Mouse (Mus musculus) small intestine, adult 2 months (tissue): ENCODE data around the gene Tpst2.

ENCODE experiments used
- CTCF ChIP-seq: fragments of 200-500 bp; IDR thresholded peaks from 2 replicates; pipeline ENCODE4 v1.5.1; 2012; ENCODE audit warnings: low read depth, mild to moderate bottlenecking, control low read depth, inconsistent platforms, low read length, moderate library complexity, mixed read lengths; ENCODE audit not compliant: insufficient replicate concordance, insufficient read length; ENCODE audit errors: extremely low read depth
- POLR2A ChIP-seq: fragments of 200-500 bp; IDR thresholded peaks from 2 replicates; pipeline ENCODE4 v1.6.1; 2012; ENCODE audit warnings: low read depth, mild to moderate bottlenecking, control low read depth, inconsistent platforms, low read length, moderate library complexity

DNA sequence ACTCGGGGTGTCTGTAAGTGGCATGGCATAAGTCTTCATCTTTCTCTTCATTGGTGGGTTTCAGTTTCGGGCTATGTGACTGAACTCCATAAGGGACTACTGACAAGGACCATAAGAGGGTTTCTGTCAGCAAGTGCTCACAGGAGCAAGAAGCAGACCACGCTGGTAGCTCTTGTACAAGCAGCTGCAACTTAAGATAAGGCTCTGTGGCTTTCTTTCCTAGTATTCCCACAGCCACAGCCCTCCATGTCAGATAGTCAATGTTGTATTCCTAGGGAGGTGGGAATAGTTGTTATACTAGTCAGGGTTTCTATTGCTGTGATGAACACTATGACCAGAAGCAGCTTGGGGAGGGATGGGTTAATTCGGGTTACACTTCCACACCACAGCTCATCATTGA is 83.0 kb downstream of the Tpst2 start:
- TF ChIP-seq CTCF (no peak), POLR2A (no peak)
